Mouse (Mus musculus) erythroblast, embryonic 14.5 days (primary cell): ENCODE results near the gene Mndal.
"Not testable (repeated sequence)": the region's sequence is repeated elsewhere in the genome, so short reads cannot be mapped to it uniquely, and the experiment has no call there.

Experiments
- GATA1 ChIP-seq: IDR thresholded peaks from 2 replicates; pipeline ENCODE4 v1.6.1; 2012; ENCODE audit warnings: low read length, inconsistent platforms, mixed read lengths
- TAL1 ChIP-seq: IDR thresholded peaks from 3 replicates; pipeline ENCODE4 v1.6.1; 2012; ENCODE audit warnings: low read length, inconsistent platforms, mixed read lengths

GRCm38 (mm10) chr1:173912548-173913255 lies 29.6 kb downstream of the Mndal start, which contains the start of gene Ifi211:
- TF ChIP-seq TAL1, GATA1: not testable (repeated sequence)
